Mouse (Mus musculus) frontal cortex, postnatal 10 days (tissue): Measurements from ENCODE around the gene Fstl3.
A peak's percentile ranks its signal among the peaks of the same experiment; 100 is the strongest.

ENCODE experiments used
- DNase-seq, 2 experiments: peaks; one replicate each; pipeline ENCODE4 v3.0.0; 2022; ENCODE audit warnings: low spot score in 2 of 2, mixed read lengths in 1 of 2

Gene Fstl3

DNA sequence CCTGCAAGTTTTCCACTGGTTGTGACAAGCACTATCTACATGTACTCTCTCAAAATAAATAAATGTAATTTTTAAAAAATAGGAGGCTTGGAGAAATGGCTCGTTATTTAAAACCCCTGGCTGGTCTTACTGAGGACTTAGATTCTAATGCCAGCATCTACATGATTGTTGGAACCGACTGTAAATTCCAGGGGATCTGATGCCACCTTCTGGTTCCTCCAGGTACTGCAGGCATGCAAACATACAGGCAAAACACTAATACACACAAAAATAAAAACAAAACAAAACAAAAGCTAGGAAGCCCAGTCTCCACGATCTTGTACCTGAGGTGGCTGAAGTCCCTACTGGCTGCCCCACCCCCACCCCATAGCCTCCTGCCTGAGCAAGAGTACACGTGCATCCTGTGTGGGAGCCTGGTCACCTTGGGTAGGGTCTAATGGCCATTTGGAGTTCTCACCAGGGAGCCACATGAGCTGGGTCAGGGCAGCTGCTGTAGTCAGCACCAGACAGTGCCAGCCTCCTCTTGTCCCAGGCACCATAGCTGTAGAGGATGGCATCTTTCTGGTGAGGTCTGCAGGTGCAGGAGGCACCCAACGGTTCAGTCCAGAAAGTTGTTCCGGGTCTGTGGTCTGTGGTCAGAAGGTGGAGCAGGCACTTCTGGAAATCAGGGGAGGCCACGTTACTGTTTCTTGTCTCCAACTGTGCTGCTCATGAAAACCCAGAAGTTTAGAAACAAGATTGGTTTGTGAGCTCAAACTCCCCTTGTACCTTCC lies 11.5 kb downstream of the Fstl3 start:
- DNase-seq = peak in 1 of 2 experiments; percentile 68

DNA sequence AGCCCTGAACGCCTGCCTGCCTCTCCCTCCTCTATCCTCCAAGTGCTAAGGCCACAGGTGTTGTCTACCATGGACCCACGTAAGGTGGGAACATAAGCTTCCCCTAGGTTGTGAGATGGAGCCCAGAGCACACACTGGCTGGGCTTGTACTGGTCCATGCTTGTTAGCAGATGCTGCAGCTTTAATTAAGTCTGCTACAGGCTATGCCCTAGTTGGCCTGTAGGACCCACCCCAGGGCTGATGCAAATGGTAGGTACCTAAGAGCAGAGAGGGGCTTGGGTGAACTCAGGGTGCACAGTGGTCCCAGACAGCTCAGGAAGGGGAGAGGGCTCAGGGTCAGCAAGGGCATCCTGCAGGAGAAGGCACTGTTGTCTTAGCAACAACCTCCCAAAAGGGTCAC lies 12.5 kb downstream of the Fstl3 start:
- DNase-seq = no peak

DNA sequence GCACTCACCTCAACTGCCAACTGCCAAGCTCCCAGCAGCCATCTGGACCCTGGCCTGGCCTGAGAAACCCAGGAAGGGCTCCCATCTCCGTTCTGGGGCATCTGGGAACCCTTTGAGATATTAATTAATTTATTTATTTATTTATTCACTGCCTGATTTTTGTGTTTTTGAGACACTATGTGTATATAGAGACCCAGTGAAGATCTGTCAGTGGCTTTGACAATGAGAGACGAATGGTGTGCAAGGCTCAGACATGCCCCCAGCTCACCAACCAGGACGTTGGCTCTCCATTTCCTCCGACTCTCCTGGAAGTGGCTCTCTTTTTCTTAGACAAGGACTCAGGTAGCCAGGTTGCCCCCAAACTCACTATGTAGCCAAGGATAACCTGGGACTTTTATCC lies 13.8 kb downstream of the Fstl3 start, which contains the start of gene Prss57:
Prss57 (minus strand) TSS at position 101 of the 400 bp plus-strand sequence.
- no peak for DNase-seq

DNA sequence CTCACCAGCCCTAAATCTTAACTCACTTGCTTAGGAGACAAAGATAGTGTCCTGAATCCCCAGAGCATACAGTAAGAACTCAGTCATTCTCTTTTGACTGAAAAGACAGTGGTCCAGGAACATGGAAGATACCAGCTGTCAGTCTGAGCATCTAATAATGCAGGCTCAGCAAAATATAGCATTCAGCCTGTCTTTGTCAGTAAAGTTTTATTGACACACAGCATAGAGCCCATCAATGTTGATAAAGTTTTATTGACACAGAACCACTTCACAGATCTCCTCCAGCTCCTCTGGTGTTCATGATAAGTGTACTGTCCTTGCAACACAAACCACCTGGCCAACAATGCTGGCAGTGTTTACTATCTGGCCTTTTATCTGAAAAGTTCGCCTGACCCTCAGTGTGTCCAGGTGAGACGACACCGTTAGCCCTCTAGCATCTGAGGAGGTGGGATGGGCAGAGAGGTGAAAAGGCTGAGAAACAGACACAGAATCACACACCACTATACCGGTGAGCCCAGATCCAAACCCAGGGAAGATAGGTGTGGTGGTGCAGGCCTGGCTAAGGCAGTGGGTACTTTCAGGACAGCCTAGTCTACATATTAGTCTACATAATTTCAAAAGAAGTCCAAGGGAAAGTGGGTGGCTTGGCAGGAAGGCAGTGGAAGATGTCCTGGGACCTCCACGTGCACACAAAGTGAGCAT lies 15.4 kb downstream of the Fstl3 start:
- no peak for DNase-seq

DNA sequence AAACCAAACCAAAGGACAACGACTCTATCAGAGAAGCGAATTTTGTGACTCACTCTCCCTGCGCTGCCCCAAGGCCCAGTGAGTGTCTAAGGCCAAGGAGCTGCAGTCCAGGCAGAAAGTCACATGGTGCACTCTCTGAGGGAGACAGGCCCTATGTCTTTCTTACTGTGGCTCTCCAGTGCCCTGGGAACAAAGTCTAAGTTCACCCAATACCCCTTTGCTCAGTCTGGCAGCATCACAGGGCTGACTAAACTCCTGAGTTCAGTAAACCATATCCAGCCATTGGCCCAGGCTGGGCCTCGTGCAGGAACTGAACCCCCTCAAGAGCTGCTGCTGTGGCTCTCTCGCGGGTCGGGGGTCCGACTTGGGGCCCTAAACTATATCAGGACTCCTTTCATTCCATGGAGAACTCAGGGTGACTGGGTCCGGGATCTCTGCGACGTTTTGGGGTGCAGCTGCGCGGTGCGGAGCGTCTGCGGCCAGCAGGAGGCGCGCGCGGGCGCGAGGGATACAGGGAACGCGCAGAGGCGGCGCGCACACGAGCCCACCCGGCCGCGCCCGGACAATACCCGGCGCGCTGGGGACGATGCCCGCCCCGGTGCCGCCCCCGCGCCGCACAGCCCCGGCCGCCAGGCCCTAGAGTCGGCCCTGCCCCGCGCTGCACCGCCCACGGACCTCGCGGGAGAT lies 16.1 kb downstream of the Fstl3 start, which contains the start of gene Palm:
Palm (plus strand) TSS at position 522 of the 687 bp plus-strand sequence.
- peak in 1 of 2 experiments; percentile 79 for DNase-seq

DNA sequence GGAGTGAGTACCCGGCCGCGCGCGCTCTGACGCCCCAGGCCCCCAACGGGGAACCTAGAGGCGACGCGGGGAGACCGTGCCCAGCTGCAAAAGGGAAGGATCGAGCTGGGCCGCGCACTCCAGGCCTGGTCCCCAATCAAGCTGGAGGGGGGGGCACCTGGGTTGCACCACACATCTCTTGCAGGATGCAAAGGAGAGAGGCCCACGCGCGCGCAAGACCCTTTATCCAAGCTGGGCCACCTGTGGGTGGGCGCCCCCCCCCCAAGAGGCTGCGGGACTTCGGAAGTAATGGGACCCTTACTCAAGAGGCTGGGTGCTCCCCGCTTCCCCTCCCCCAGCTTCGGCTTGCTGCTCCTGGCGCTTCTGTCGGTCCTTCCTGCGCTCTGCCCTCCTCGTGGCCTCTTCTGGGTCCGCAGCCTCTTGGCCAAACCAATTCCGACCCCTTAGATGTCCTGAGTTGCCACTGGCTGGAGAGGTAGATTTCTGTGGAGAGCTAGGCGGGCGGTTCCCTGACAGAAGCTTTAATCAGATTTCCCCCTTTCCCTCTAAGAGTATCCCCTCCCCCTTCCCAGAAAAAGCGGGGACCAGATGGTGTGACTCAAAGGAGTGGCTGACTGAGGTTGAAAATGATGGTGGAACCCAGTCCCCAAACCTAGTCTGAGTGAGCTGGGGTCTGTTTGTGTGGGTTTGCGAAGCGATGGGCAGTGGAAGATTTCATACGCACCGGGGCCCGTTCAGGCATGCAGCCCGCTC lies 16.8 kb downstream of the Fstl3 start:
- DNase-seq = peak in 1 of 2 experiments; percentile 53

DNA sequence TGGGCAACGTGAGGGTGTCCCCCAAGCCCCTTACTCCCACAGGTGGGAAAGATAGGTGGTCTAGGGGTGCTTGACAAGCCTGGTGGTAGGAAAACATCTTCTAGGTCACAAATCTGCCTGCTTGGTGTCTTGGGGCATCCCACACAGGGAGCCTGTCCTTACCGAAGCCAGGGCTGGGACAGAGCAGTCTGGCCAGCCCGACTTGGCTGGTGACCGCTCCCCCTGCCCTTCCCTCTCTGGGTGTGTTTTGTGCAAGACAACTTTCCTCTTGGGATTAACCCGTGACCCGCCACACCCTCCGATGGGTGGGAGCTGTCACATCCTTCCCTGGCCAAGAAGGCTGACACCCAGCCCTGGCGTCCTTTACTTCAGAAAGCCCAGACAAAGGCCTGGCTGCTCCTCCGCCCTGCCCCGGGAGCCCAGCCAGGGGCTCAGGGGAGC lies 17.4 kb downstream of the Fstl3 start:
- no peak for DNase-seq

DNA sequence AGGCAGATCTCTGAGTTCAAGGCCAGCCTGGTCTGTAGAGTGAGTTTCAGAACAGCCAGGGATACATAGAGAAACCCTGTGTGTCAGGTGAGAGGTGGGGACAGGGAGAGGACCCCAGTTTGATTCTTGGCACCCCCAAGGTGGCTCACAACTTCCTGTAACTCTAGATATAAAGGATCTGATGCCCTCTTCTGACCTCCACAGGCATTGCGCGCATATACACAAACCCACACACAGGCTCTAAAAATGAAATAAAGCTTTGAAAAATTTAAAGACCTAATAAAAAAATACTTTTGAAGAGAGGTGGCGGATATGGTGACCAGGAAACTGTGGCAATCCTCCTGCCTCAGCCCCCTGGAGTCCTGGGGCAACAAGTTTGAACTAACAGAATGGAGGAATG lies 18.8 kb downstream of the Fstl3 start:
- DNase-seq = no peak

DNA sequence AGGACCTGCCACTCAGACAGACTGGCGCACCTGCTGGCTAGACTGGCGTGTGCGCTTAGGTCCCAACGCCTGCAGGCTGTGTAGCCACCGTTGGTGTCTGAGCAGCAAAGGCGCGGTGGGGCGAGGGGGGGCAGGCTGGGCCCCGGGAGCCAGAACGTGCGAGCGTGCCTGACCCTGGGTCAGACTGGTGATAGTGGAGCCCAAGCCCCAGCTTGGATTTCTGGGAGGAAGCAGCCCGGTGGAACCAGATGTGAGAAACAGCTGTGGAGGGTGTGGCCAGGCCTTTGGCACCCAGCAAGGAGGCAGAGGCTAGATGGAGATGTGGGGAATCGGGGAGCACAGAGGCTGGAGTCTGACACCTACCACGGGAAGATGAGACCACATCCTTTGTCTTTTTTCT lies 20.3 kb downstream of the Fstl3 start:
- no peak for DNase-seq

DNA sequence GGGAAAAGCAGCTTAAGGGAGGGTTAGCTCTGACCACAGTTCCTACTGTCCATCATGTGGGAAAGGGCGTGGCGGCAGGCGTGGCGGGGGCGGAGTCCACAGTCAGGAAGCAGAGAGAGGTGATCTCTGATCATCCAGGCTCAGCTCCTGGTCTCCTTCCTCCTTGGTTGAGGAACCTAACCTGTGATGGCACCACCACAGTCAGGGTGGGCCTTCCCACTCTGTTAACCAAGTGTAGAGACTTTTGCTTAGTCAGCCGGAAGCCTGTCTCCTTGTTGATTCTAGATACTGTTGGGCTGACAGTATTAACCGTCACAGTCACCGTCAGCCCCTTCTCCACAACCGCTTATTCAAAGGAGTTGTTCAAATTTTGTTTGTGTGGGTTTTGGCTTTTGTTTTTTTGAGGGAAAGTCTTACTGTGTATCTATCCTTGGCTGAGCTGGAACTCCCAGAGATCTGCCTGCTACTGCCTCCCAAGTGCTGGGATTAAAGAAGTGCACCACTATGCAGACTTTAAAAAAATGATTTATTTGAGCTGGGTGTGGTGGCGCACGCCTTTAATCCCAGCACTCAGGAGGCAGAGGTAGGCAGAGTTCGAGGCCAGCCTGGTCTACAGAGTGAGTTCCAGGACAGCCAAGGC lies 21.3 kb downstream of the Fstl3 start:
- DNase-seq = no peak

DNA sequence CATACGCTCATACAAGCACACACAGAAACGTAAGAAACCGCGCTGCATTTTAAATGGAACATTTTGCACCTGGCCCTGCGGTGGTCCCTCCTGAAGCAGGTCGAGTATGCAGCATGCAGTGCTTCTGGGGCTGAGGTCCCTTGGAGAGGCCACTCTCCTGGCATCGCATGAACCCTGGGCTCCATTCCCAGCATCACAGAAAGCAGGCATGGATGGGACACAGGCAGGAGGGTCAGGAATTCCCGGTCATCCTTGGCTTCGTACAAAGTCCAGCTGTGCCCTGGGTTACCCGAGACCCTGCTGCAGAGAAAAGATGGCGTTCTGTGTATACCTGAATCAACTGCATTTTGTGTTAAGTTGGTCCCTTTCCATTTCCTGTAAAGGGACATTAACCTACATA lies 23.4 kb downstream of the Fstl3 start:
- DNase-seq = no peak

DNA sequence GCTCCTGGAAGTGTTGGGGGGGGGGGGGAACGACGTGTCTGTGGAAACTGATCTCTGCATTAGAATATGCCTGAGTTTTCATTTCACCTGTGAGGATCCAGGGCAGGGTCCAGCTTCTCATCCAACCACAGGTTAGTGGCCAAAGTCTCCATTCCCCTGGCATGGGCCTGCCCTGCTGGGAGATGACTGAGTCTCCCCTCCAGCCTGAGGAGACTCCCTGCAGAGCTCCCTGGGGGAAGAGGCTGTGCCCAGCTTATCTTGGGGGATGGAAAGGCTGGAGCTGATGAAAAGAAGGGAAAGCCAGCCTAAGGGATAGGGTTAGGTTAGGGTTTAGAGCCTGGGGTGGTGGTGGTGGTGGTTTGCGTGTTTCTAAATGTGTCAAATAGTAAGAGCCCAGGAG lies 24.8 kb downstream of the Fstl3 start:
- DNase-seq = no peak

DNA sequence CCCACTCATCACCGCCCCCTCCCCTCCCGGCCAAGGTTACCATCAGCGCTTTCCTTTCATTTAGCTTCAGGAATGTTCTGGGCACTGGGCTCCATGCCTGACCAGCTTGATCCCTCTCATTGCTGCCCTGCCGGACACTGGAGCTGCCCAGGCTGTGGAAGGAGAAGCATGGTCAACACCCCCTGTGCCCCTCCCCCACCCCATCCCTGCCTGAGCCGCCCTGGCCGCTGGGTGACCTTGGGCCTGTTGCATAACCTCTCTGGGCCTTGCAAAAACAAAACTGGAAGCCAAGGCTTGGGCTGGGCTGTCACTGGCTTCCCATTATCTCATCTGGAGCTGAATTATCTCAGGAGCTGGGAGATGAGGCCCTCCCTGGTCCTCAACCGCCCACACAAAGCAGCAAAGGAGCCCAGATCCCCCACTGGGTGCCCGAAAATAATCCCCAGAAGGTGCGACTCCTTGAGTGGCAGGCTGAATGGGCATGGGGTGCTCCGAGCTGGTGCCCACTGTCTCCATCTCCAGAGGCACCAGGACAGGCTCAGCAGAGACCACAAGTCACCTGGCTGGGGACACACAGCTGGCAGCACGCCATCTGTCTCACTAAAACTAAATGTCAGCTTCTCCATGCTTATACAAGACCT lies 25.4 kb downstream of the Fstl3 start:
- DNase-seq = peak in 1 of 2 experiments; percentile 59

DNA sequence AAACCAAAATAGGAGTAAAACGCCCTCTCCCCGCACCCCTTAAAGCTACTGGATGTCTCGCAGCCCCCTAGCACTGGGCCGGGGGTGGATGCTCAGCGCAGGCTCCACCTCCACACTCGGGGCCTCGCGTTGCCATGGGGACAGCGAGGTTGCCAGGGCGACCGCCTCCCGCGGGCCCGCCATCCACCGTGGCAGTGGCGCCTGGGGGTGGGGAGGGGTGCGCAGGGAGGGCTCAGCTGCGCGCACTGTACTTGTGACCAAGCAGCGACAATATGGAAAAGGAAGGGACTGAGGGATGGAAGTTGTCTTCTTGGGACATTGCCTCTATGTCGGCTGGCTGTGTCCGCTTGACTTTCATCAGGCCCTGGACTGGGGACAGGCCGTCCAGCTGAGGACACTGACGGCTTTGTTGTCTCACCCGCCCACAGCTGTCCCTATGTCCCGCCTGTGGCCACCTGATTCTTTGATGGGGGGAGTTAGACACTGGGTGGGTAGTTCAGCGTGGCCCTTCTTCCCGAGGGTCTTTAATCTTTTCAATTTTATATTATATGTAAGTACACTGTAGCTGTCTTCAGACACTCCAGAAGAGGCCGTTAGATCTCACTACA lies 26.7 kb downstream of the Fstl3 start:
- peak; percentile 91 to 92 for DNase-seq

DNA sequence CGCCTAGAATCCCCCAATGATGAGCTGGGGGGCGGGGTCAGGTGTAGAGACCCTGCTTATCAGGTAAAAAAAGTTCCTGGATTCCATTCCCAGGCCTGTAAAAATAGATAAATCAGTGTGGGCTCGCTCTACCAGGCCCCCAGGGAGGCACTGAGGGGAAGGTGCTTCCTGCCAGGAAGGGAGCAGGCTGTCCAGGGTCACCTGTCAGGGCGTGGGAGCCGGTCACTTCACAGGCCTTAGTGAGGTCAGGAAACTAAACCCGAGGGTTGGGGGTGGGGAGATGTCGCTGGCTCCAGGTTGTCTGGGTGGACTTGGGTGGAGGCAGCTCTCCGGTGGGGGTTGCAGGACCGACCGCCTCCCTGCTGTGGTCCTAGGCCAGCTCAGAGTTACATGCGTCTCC lies 28.6 kb downstream of the Fstl3 start:
- DNase-seq = no peak

DNA sequence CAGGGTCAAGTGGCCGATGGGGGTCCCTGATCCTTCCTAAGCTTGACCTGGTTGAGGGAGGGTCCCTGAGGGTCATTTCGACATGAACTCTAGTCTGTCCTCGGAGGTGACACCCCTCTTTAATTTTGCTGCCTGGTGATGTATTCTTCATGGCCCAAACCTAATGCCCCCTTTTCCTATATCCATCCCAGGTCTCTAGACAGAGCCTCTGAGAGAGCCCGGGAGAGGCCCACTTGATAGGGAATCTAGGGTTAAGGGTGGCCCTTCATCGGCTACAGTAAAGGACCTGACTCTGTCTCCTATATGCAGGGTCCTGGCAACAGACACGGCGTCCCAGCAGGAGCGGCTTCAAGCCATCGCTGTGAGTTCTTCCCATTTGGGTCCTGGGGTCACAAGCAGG lies 29.3 kb downstream of the Fstl3 start:
- no peak for DNase-seq

DNA sequence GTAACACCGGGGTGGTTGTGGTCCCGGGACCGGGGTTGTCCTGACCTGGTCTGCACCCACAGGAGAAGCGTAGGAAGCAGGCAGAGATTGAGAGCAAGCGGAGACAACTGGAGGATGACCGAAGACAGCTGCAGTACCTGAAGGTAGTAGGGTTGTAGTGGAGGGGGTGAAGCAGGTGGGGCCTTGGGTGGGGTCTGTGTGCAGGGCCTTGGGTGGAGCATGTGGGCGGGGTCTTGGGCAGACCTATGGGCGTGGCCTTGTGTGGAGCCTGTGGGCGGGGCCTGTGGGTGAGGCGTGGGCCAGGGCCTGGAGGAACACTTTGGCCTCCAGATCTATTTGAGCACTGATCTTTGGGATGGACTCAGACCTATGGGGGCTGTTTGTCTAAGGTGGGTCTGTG lies 29.9 kb downstream of the Fstl3 start:
- no peak for DNase-seq

DNA sequence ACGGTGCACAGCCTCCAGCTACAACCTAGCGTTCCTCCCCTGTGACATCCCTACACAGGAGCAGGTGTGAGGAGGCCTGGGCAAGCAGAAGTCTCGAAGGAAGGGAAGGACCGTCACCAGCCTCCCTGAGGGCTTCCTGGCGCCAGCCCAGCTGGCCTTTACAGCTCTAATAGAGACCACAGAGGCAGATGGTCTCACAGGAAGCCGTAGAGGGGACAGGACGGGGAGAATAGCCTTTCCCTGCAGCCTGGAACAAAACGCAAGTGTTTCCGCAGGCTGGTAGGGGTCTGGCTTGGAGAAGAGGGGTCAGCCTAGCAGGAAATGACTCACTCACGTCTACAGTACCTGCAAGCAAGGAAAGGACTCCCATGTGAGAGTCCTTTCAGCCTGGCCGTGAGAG lies 30.8 kb downstream of the Fstl3 start:
- DNase-seq = no peak

DNA sequence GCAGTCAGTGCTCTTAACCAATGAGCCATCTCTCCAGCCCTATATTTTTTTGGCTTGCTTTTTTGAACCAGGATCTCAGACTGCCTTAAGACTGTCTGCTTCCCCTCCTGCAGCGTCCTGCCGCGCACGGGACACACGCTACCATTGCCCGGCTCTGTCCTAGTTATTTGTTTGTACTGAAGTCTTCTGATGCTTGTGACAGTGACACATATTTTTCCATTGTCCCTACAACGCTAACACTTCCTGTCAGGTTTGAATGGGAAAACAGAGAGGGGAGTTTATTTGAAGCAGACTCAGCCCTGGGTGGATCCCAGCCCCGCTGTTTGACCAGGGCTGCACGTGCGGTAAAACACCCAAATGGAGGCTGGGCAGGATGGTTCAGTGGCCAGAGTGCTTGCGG lies 31.7 kb downstream of the Fstl3 start:
- no peak for DNase-seq
